Mouse (Mus musculus): ENCODE data around the gene Olfr1323.

Gene Olfr1323

GRCm38 (mm10) chrX:50019259-50019658 lies at the start of gene Olfr1323:
Olfr1323 (minus strand) TSS chrX:50019359.
- no peak for DNase-seq (ENCODE audit: low spot score in 2 of 2)

- no peak for DNase-seq (ENCODE audit: low spot score in 2 of 2)
Measured at GRCm38 (mm10) chrX:50012242-50012641, 6.9 kb downstream of the Olfr1323 start.
